Mouse (Mus musculus): ENCODE results near the gene Arhgap6.

GRCm38 (mm10) chrX:169106048-169106622, 311.2 kb downstream of the Arhgap6 start:
- no peak for TF ChIP-seq FLI1 (IDR thresholded peaks at IDR 0.05; ENCODE audit: low read length)
- peak; percentile 80; the same call in 1 of the 3 replicates for TF ChIP-seq GATA1 (IDR thresholded peaks at IDR 0.05; ENCODE audit: borderline replicate concordance, low read length)
